Mouse (Mus musculus): ENCODE measurements at regions not wholly inside any gene's neighbourhood (a gene's known extent, or its start where the extent isn't known, plus 50 kb on each side); places are given as distances from the start of the nearest gene placed in this dataset.
A peak's percentile ranks its signal among the peaks of the same experiment; 100 is the strongest.

DNA sequence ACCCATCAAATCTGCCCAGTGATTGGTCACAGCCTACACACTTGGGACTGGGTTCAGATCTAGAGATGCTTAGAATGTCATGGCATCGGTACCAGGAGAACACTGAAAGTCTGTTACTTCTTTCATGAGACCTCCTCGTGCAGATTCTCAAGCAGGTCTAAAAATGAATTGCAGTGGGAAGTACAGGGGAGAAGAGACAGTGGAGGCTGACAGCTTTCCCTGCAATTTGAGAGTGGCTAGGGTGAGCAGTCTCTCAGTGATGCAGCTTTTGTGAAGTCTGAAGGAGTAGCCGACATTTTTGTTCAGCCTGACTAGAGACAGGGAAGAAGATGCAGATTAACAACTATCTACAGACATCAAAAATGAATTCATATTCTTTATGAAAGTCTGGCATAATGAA lies 112.5 kb downstream of the Fam198b start:
- Histone ChIP-seq H3K36me3 (no peaks in the 10 kb centered on the region), H3K4me2 (no peak overlapping the region), H3K27ac (no peak overlapping the region), H3K27me3 (no peaks in the 10 kb centered on the region), H3K9me3 (no peaks in the 10 kb centered on the region), H3K9ac (no peak overlapping the region), H3K4me1 (peaks cover 12% of the 10 kb centered on the region; the same call in 1 of the 2 replicates), H3K4me3 (no peak overlapping the region)
- ATAC-seq (ENCODE audit: borderline replicate concordance, extremely low read depth, low FRiP score, low TSS enrichment): no peak
- WGBS: 66% methylated on average over 3 of the region's 3 CpGs

DNA sequence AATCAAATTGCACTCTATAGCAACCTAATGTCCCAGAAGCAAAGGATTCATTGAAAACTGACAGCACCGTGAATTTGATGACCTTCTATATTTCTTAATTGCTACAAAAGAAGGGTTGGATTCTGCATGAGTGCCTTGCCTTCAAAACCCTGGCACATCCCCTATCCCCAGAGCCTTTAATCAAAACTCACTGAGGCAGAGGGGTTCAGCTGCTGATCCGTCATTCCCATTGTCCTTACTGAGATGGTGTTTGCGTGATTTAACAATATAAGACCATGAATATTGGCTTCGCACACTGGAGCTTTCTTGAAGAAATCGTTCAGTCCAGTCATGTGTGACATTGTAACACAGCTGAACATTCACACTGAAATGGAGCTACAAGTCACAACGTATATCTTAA lies 118.0 kb downstream of the Fam198b start:
- no peak overlapping the region for H3K4me3 ChIP-seq
- H3K27ac ChIP-seq: no peak overlapping the region
- ATAC-seq (ENCODE audit: borderline replicate concordance, extremely low read depth, low FRiP score, low TSS enrichment): no peak
- no peaks in the 10 kb centered on the region; the same call in 1 of the 2 replicates for H3K4me1 ChIP-seq
- H3K9me3 ChIP-seq: no peaks in the 10 kb centered on the region
- no peaks in the 10 kb centered on the region for H3K36me3 ChIP-seq
- no peaks in the 10 kb centered on the region for H3K27me3 ChIP-seq
- WGBS: 87% methylated on average over 6 of the region's 6 CpGs
- no peak overlapping the region for H3K4me2 ChIP-seq
- no peak overlapping the region for H3K9ac ChIP-seq

DNA sequence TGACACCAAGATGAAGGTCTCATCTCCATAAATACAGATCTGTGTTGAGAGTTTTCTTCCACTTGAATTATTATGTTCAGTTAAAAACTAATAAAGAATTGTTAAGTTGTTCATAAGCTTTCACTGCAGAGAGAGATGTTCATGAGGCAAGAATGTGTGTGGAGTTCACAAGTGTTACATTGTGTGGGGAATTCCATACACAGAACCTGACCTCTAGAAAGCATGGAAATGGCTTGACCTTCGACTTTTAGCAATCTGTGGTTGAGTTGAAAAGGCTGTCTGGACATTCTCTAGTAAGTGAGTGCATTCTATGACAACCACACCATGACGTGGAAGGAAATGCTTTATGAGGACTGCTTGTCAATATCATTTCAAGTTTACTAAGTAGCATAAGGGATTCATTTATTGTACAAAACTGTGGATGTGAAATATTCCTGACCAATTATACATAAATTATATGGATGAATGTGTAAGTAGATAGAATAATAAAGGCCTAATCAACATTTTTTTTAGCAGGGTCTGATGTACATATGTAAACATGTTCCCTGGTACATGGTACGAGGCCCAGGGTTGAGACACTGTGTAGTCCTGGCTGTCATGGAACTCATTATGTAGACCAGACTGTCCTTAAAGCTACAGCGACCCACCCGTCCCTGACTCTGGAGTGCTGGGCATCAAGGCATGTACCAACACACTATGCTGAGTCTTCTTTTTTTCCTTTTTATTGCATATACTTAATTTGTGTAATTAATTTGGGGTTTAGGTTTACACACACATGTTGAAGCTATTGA lies 119.2 kb downstream of the Fam198b start:
- Histone ChIP-seq H3K9me3 (no peaks in the 10 kb centered on the region), H3K36me3 (no peaks in the 10 kb centered on the region), H3K4me1 (no peaks in the 10 kb centered on the region; the same call in 1 of the 2 replicates), H3K9ac (no peak overlapping the region), H3K4me3 (no peak overlapping the region), H3K27me3 (no peaks in the 10 kb centered on the region), H3K27ac (no peak overlapping the region), H3K4me2 (no peak overlapping the region)
- no peak for ATAC-seq (ENCODE audit: borderline replicate concordance, extremely low read depth, low FRiP score, low TSS enrichment)
- whole genome bisulfite sequencing: 61% methylated on average over 5 of the region's 5 CpGs

DNA sequence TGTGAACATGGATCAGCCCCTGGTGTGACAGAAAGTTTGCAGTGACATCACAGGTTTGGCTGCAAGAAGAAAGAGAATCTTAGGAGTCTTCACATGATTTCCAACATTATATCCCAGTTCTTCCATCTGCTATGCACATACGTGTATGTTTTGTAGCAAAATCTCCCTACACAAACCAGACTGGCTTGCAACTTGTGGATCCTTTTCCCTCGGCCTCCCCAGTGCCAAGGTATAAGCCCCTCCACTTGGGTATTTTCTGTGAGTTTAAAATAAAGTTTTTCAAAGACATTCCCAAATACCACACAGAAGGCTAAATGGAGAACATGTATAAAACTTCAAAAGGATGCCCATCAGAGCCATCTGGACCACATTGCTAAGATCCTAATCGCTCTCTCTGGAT lies 120.2 kb downstream of the Fam198b start:
- no peaks in the 10 kb centered on the region for H3K36me3 ChIP-seq
- no peaks in the 10 kb centered on the region for H3K9me3 ChIP-seq
- H3K9ac ChIP-seq: no peak overlapping the region
- 0 out of 2 replicates have a peak overlapping the region, but pooled peaks have one; percentile 8 for H3K27ac ChIP-seq
- WGBS: 83% methylated on average over 3 of the region's 3 CpGs
- no peaks in the 10 kb centered on the region; the same call in 1 of the 2 replicates for H3K4me1 ChIP-seq
- H3K4me3 ChIP-seq: no peak overlapping the region
- H3K27me3 ChIP-seq: no peaks in the 10 kb centered on the region
- no peak overlapping the region for H3K4me2 ChIP-seq
- no peak for ATAC-seq (ENCODE audit: borderline replicate concordance, extremely low read depth, low FRiP score, low TSS enrichment)

DNA sequence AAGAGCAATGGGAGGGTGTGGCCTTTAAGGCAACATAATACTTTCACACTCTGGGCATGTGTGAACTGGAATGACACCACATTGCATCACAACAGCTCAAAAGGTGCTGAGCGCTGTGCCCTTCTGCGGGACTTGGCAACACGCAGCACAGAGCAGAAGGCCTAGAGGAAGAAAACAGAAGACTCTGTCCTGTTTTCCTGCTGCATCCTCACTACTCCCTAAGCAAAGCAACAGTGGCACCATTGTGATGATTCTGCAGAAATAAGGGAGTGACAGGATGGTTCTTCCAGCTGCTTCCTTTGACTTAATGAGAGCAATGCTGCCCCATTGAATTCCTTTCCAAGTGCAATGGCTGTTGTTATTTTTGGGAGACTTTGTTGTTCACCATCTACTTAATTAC lies 120.6 kb downstream of the Fam198b start:
- Histone ChIP-seq H3K27me3 (no peaks in the 10 kb centered on the region), H3K27ac (peak overlapping the region; percentile 8; the same call in 1 of the 2 replicates), H3K4me3 (no peak overlapping the region), H3K9ac (no peak overlapping the region), H3K4me1 (no peaks in the 10 kb centered on the region; the same call in 1 of the 2 replicates), H3K36me3 (no peaks in the 10 kb centered on the region), H3K9me3 (no peaks in the 10 kb centered on the region), H3K4me2 (no peak overlapping the region)
- peak; percentile 67 for ATAC-seq (ENCODE audit: borderline replicate concordance, extremely low read depth, low FRiP score, low TSS enrichment)
- WGBS: 74% methylated on average over 3 of the region's 3 CpGs

DNA sequence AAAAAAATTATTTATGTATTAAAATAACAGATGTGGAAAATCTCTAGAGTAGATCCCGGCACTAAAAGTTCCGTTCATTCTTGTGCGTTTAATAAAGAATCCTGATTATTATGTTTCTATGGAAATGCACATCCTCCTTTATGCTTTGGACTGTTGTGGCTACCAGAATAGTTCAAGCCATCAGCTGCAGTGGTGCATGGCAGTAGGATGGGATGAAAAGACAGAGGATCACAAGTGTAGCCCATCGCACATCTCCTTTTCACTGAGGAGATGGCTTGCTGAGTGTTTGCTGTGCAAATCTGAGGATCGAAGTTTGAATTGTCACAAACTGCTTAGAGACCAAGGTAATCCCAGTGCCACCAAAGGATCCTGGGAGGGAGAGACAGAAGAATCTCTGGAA lies 121.0 kb downstream of the Fam198b start:
- Histone ChIP-seq H3K4me2 (no peak overlapping the region), H3K4me3 (no peak overlapping the region), H3K36me3 (no peaks in the 10 kb centered on the region), H3K9me3 (no peaks in the 10 kb centered on the region), H3K9ac (no peak overlapping the region), H3K4me1 (no peaks in the 10 kb centered on the region; the same call in 1 of the 2 replicates), H3K27me3 (no peaks in the 10 kb centered on the region), H3K27ac (peak overlapping the region; percentile 8; the same call in 1 of the 2 replicates)
- ATAC-seq (ENCODE audit: borderline replicate concordance, extremely low read depth, low FRiP score, low TSS enrichment): no peak
- WGBS: 62% methylated on average over 5 of the region's 5 CpGs

DNA sequence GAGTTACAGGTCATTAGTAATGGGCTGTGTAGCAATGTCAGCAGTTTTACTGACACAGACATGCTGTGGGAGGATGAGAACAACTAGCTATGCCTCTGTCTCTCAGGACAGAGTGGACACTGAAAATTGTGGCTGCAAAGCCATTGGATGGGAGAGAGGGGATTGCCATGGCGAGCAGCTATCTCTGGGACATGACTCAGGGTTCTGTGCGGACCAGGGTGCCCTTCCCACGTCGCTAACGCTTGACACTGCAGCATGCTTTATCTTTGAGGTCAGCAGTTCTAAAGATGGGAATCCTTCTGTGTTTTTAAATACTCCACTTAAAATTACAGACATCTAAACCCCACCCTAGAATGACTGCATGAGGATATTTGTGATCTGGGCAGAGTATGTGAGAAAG lies 121.9 kb downstream of the Fam198b start:
- no peaks in the 10 kb centered on the region for H3K9me3 ChIP-seq
- 52% methylated on average over 5 of the region's 5 CpGs for WGBS
- no peaks in the 10 kb centered on the region; the same call in 1 of the 2 replicates for H3K4me1 ChIP-seq
- no peak overlapping the region for H3K9ac ChIP-seq
- no peaks in the 10 kb centered on the region for H3K27me3 ChIP-seq
- H3K4me3 ChIP-seq: no peak overlapping the region
- no peak overlapping the region for H3K4me2 ChIP-seq
- no peaks in the 10 kb centered on the region for H3K36me3 ChIP-seq
- no peak overlapping the region for H3K27ac ChIP-seq
- no peak for ATAC-seq (ENCODE audit: borderline replicate concordance, extremely low read depth, low FRiP score, low TSS enrichment)

DNA sequence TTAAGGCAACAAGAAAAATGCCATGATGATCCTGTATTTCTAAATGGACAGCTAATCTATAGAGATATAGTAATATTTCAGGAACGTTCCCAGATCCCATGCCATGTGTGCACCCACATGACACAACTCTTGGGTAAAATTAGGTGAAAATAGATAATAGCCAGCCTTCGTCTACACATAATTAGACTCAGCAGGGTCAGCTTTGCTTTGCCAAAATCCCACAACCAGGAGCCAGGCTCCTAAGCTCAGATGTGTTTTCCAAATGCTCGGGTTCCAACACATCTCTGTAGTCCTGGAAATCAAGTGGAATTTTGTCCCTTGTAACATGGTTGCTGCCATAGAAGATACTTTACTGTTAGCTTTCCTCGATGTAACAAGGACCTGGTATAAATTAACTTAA lies 122.7 kb downstream of the Fam198b start:
- no peak overlapping the region for H3K27ac ChIP-seq
- ATAC-seq (ENCODE audit: borderline replicate concordance, extremely low read depth, low FRiP score, low TSS enrichment): no peak
- no peak overlapping the region for H3K9ac ChIP-seq
- H3K4me1 ChIP-seq: no peaks in the 10 kb centered on the region; the same call in 1 of the 2 replicates
- H3K4me3 ChIP-seq: no peak overlapping the region
- WGBS: 69% methylated on average over 4 of the region's 4 CpGs
- no peaks in the 10 kb centered on the region for H3K9me3 ChIP-seq
- H3K27me3 ChIP-seq: no peaks in the 10 kb centered on the region
- no peaks in the 10 kb centered on the region for H3K36me3 ChIP-seq
- H3K4me2 ChIP-seq: no peak overlapping the region

DNA sequence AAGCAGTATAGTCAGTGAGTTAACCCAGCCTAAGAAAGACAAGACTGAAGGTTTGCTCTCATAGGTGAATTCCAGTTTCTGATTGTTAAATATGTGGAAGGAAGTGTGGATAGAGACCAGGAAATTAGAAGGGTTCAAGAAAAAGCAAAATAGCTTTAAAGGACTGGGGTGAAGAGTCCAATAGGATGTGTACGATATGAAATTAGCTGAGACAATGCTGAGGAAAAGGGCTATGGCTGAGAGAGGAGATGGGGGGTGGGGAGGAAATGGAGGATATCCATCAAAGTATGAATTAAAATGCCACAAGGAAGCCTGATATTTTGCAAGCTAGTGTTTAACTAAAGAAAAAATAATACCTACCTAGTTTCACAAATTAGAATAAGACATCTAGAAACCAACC lies 124.9 kb downstream of the Fam198b start:
- WGBS: 63% methylated on average over 1 of the region's 1 CpGs
- Histone ChIP-seq H3K36me3 (no peaks in the 10 kb centered on the region), H3K4me1 (no peaks in the 10 kb centered on the region; the same call in 1 of the 2 replicates), H3K9me3 (no peaks in the 10 kb centered on the region), H3K4me3 (no peak overlapping the region), H3K9ac (no peak overlapping the region), H3K27me3 (no peaks in the 10 kb centered on the region), H3K27ac (no peak overlapping the region; the same call in 1 of the 2 replicates), H3K4me2 (no peak overlapping the region)
- no peak for ATAC-seq (ENCODE audit: borderline replicate concordance, extremely low read depth, low FRiP score, low TSS enrichment)

DNA sequence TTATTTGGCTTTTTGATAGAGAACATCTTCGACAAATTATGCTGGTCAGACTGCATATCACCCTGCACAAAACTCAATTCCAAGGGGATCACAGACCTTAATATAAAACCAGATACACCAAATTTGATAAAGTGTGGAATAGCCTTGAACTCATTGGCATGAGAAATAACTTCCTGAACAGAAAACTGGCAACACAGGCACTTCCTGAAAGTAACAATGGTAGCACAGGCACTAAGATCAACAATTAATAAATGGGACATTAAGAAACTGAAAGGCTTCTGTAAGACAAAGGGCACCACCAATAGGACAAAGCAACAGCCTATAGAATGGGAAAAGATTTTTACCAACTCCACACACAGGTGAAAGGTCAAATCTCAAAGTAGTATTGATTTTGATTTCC lies 141.5 kb downstream of the Fam198b start:
- no peak overlapping the region for H3K4me2 ChIP-seq
- no peak for ATAC-seq (ENCODE audit: borderline replicate concordance, extremely low read depth, low FRiP score, low TSS enrichment)
- WGBS: 74% methylated on average over 1 of the region's 1 CpGs
- no peak overlapping the region for H3K4me3 ChIP-seq
- H3K27ac ChIP-seq: no peak overlapping the region
- H3K9ac ChIP-seq: no peak overlapping the region
- no peaks in the 10 kb centered on the region for H3K4me1 ChIP-seq
- H3K27me3 ChIP-seq: no peaks in the 10 kb centered on the region
- no peaks in the 10 kb centered on the region for H3K9me3 ChIP-seq
- H3K36me3 ChIP-seq: no peaks in the 10 kb centered on the region

DNA sequence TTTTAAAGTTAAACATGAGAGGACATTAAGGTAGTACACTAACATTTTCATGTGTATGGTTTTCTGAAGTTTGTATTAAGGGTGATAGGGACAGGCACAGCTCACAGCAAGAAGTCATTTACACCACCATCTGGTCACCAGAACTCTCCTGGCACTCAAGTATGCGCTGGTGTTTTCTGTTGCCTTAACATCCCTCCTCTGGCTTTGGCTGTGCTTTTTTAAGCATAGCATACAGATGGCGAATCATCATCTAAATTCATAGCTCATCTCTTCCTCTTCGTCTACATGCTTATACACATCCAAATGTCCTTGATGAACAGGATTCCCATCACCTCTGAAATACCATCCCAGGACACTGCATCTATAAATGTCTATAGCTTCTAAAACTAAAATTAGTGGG lies 148.7 kb downstream of the Fam198b start:
- no peaks in the 10 kb centered on the region for H3K36me3 ChIP-seq
- H3K4me2 ChIP-seq: no peak overlapping the region
- no peaks in the 10 kb centered on the region for H3K27me3 ChIP-seq
- H3K9me3 ChIP-seq: no peaks in the 10 kb centered on the region
- H3K9ac ChIP-seq: no peak overlapping the region
- H3K4me3 ChIP-seq: no peak overlapping the region
- WGBS: 87% methylated on average over 3 of the region's 3 CpGs
- no peak for ATAC-seq (ENCODE audit: borderline replicate concordance, extremely low read depth, low FRiP score, low TSS enrichment)
- H3K4me1 ChIP-seq: no peaks in the 10 kb centered on the region
- no peak overlapping the region for H3K27ac ChIP-seq

DNA sequence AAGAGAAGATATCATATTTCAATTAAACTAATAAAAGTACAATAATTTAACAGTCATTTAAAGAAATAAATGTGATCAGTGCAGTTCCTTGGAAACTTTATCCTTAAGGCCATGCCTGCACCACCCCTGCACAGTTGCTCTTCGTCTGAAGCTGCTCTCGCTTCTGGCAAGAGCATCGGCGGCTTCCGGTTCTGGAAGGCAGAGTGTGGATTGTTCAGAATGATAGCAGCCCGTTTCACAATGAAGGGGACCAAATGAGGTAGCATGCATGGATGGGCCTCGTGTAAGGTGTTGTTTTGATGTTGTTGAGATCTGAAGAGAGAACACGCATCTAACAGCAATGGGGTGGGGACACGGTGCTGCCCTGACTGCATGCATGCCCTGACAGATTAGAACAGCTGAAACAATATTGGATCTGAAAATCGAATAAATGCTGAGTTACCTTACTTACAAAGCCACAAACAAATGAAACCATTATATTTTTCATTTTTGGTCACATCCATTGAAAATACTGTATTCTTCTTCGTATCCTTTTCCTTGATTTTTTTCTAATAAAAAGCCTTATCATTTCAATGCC lies 154.3 kb downstream of the Fam198b start:
- Histone ChIP-seq H3K4me1 (no peaks in the 10 kb centered on the region), H3K9ac (no peak overlapping the region), H3K36me3 (no peaks in the 10 kb centered on the region), H3K4me3 (no peak overlapping the region), H3K4me2 (no peak overlapping the region), H3K9me3 (no peaks in the 10 kb centered on the region), H3K27me3 (no peaks in the 10 kb centered on the region), H3K27ac (no peak overlapping the region)
- ATAC-seq (ENCODE audit: borderline replicate concordance, extremely low read depth, low FRiP score, low TSS enrichment): peak; percentile 57; the same call in 1 of the 2 replicates
- 55% methylated on average over 11 of the region's 11 CpGs for WGBS
